Mouse (Mus musculus): ENCODE data around the gene Gprc5d. TPM values are rescaled to one million over a fixed set of nuclear protein-coding genes. Genes with fewer than 3 reads are reported as not detected.

The Gprc5d gene
- total and polyA plus RNA-seq, 2 experiments from 2014 or later = not detected

GRCm38 (mm10) chr6:135069856-135070255, 48.2 kb downstream of the Gprc5d start:
- DNase-seq (ENCODE audit: low spot score) (no peak), ATAC-seq (ENCODE audit: insufficient read depth, low read depth) (no peak)
- Histone ChIP-seq H3K4me2 (ENCODE audit: low read depth, low read length) (no peak overlapping the region), H3K9me3 (replicated peaks; ENCODE audit: control insufficient read depth, low read length) (no peaks in the 10 kb centered on the region), H3K27ac (ENCODE audit: low read depth) (no peak overlapping the region), H3K36me3 (replicated peaks; ENCODE audit: control insufficient read depth, insufficient read depth, low read length) (no peaks in the 10 kb centered on the region), H3K4me3 (ENCODE audit: low read depth, low read length) (no peak overlapping the region), H3K4me1 (ENCODE audit: control insufficient read depth, insufficient read depth) (peaks cover 5% of the 10 kb centered on the region; the same call in 1 of the 2 replicates), H3K9ac (replicated peaks; ENCODE audit: low read depth, low read length) (no peak overlapping the region), H3K27me3 (ENCODE audit: control insufficient read depth, insufficient read depth, low read length) (0 out of 2 replicates have a peak, but pooled peaks cover 5% of the 10 kb centered on the region)
- WGBS = 68% methylated on average over 6 of the region's 6 CpGs
- no peak for TF ChIP-seq EP300 (IDR thresholded peaks at IDR 0.05; ENCODE audit: low read depth)
- TF ChIP-seq CTCF (IDR thresholded peaks at IDR 0.05; ENCODE audit: low read depth) = no peak

- H3K27me3 ChIP-seq (ENCODE audit: control insufficient read depth, insufficient read depth, low read length) = 0 out of 2 replicates have a peak, but pooled peaks cover 5% of the 10 kb centered on the region
These were observed 49.9 kb downstream of the Gprc5d start for GRCm38 (mm10) chr6:135068221-135068620.

GRCm38 (mm10) chr6:135066795-135067445, 51.2 kb downstream of the Gprc5d start:
- Histone ChIP-seq H3K4me1 (ENCODE audit: control insufficient read depth, insufficient read depth) (peaks cover 5% of the 10 kb centered on the region; the same call in 1 of the 2 replicates), H3K36me3 (replicated peaks; ENCODE audit: control insufficient read depth, insufficient read depth, low read length) (no peaks in the 10 kb centered on the region), H3K4me3 (ENCODE audit: low read depth, low read length) (no peak overlapping the region), H3K4me2 (ENCODE audit: low read depth, low read length) (peak overlapping the region; percentile 13; the same call in 1 of the 2 replicates), H3K9ac (replicated peaks; ENCODE audit: low read depth, low read length) (no peak overlapping the region), H3K27me3 (ENCODE audit: control insufficient read depth, insufficient read depth, low read length) (0 out of 2 replicates have a peak, but pooled peaks cover 5% of the 10 kb centered on the region), H3K9me3 (replicated peaks; ENCODE audit: control insufficient read depth, low read length) (no peaks in the 10 kb centered on the region), H3K27ac (ENCODE audit: low read depth) (no peak overlapping the region)
- TF ChIP-seq EP300 (IDR thresholded peaks at IDR 0.05; ENCODE audit: low read depth) (no peak), CTCF (IDR thresholded peaks at IDR 0.05; ENCODE audit: low read depth) (no peak)
- DNase-seq (ENCODE audit: low spot score) (no peak), ATAC-seq (ENCODE audit: insufficient read depth, low read depth) (no peak)
- WGBS = 60% methylated on average over 6 of the region's 6 CpGs

More at GRCm38 (mm10) chr6:135068221-135068620, 49.9 kb downstream of the Gprc5d start:
- DNase-seq (ENCODE audit: low spot score) (no peak), ATAC-seq (ENCODE audit: insufficient read depth, low read depth) (no peak)
- no peak overlapping the region for H3K9ac ChIP-seq (replicated peaks; ENCODE audit: low read depth, low read length)
- no peak overlapping the region for H3K4me3 ChIP-seq (ENCODE audit: low read depth, low read length)
- H3K9me3 ChIP-seq (replicated peaks; ENCODE audit: control insufficient read depth, low read length) = no peaks in the 10 kb centered on the region
- no peak for TF ChIP-seq CTCF (IDR thresholded peaks at IDR 0.05; ENCODE audit: low read depth)
- TF ChIP-seq EP300 (IDR thresholded peaks at IDR 0.05; ENCODE audit: low read depth) = no peak
- no peak overlapping the region for H3K4me2 ChIP-seq (ENCODE audit: low read depth, low read length)
- WGBS = 63% methylated on average over 5 of the region's 5 CpGs
- H3K27ac ChIP-seq (ENCODE audit: low read depth) = no peak overlapping the region
- no peaks in the 10 kb centered on the region for H3K36me3 ChIP-seq (replicated peaks; ENCODE audit: control insufficient read depth, insufficient read depth, low read length)
- peaks cover 5% of the 10 kb centered on the region; the same call in 1 of the 2 replicates for H3K4me1 ChIP-seq (ENCODE audit: control insufficient read depth, insufficient read depth)

- Histone ChIP-seq H3K9me3 (replicated peaks; ENCODE audit: control insufficient read depth, low read length) (no peaks in the 10 kb centered on the region), H3K4me2 (ENCODE audit: low read depth, low read length) (peak within 1 kb of the TSS; percentile 82), H3K4me1 (ENCODE audit: control insufficient read depth, insufficient read depth) (peaks cover 5% of the 10 kb centered on the region; the same call in 1 of the 2 replicates), H3K36me3 (replicated peaks; ENCODE audit: control insufficient read depth, insufficient read depth, low read length) (no peaks in the 10 kb centered on the region), H3K27me3 (ENCODE audit: control insufficient read depth, insufficient read depth, low read length) (0 out of 2 replicates have a peak, but pooled peaks cover 5% of the 10 kb centered on the region), H3K9ac (replicated peaks; ENCODE audit: low read depth, low read length) (peak within 1 kb of the TSS; percentile 51), H3K4me3 (ENCODE audit: low read depth, low read length) (peak within 1 kb of the TSS; percentile 56), H3K27ac (ENCODE audit: low read depth) (no peak within 1 kb of the TSS)
- WGBS = under 1% methylated on average over 43 of the region's 44 CpGs
- ATAC-seq (ENCODE audit: insufficient read depth, low read depth) (peak; percentile 77), DNase-seq (ENCODE audit: low spot score) (peak; percentile 73)
- TF ChIP-seq EP300 (IDR thresholded peaks at IDR 0.05; ENCODE audit: low read depth) (no peak), CTCF (IDR thresholded peaks at IDR 0.05; ENCODE audit: low read depth) (no peak)
These were observed 52.7 kb downstream of the Gprc5d start, which contains the start of gene Gprc5a for GRCm38 (mm10) chr6:135065236-135065957. Gene Gprc5a, plus strand, starts transcription at chr6:135065651.

- no peak overlapping the region for H3K9ac ChIP-seq (replicated peaks; ENCODE audit: low read depth, low read length)
- H3K9me3 ChIP-seq (replicated peaks; ENCODE audit: control insufficient read depth, low read length) = no peaks in the 10 kb centered on the region
- 84% methylated on average over 12 of the region's 12 CpGs for WGBS
- H3K36me3 ChIP-seq (replicated peaks; ENCODE audit: control insufficient read depth, insufficient read depth, low read length) = no peaks in the 10 kb centered on the region
- 0 out of 2 replicates have a peak, but pooled peaks cover 5% of the 10 kb centered on the region for H3K27me3 ChIP-seq (ENCODE audit: control insufficient read depth, insufficient read depth, low read length)
- H3K27ac ChIP-seq (ENCODE audit: low read depth) = no peak overlapping the region
- no peak overlapping the region for H3K4me3 ChIP-seq (ENCODE audit: low read depth, low read length)
- ATAC-seq (ENCODE audit: insufficient read depth, low read depth) = no peak
- TF ChIP-seq EP300 (IDR thresholded peaks at IDR 0.05; ENCODE audit: low read depth) (no peak), CTCF (IDR thresholded peaks at IDR 0.05; ENCODE audit: low read depth) (no peak)
- H3K4me2 ChIP-seq (ENCODE audit: low read depth, low read length) = no peak overlapping the region
- DNase-seq (ENCODE audit: low spot score) = no peak
- H3K4me1 ChIP-seq (ENCODE audit: control insufficient read depth, insufficient read depth) = peaks cover 5% of the 10 kb centered on the region; the same call in 1 of the 2 replicates
These were observed 53.5 kb downstream of the Gprc5d start for GRCm38 (mm10) chr6:135064621-135065020.
